31 mouse cellular contexts compared by ENCODE assay signal in genomic region chr9:110840905-110841304, GRCm38 (mm10). TPM values are rescaled to one million over a fixed set of nuclear protein-coding genes. Genes with fewer than 3 reads are reported as not detected.
DNase-seq lines count a peak whose midpoint lies in the region; ATAC-seq lines count a peak whose summit lies in the region.
"Had no signal": no experiment of that assay in that cellular context is flagged by ENCODE, and none has a peak within 500 bp of the region (broad histone marks: within the 10 kb centered on the region; RNA-seq: fewer than 3 reads in every experiment).

No protein-coding gene starts in this region.

- WGBS in heart, embryonic 10.5 days = 76% methylated on average over 6 of the region's 6 CpGs

- ATAC-seq in common myeloid progenitor, adult 5-6 weeks (replicated peaks; ENCODE audit: low read depth, poor library complexity, severe bottlenecking) = peak; percentile 18; the same call in 1 of the 2 replicates
- peak; percentile 65 for ATAC-seq in megakaryocyte, adult 5-6 weeks (ENCODE audit: poor library complexity, severe bottlenecking)
- ATAC-seq: activated CD4-positive, CD25-positive, alpha-beta regulatory T cell, adult 4 months; forebrain, embryonic 14.5 days; forebrain, postnatal 0 days; hindbrain, embryonic 16.5 days; intestine, embryonic 15.5 days had no signal

- H3K27ac ChIP-seq in heart, embryonic 10.5 days = no peak overlapping the region
- H3K27ac ChIP-seq: embryonic facial prominence, embryonic 12.5 days; embryonic facial prominence, embryonic 15.5 days; gastrocnemius, adult 2 months; heart, embryonic 15.5 days; hindbrain, embryonic 10.5 days; hindbrain, embryonic 13.5 days; intestine, embryonic 15.5 days had no signal

- no peaks in the 10 kb centered on the region for H3K9me3 ChIP-seq in heart, embryonic 10.5 days
- H3K9me3 ChIP-seq: embryonic facial prominence, embryonic 12.5 days; embryonic facial prominence, embryonic 15.5 days; heart, embryonic 12.5 days; heart, embryonic 15.5 days; hindbrain, embryonic 10.5 days; hindbrain, embryonic 13.5 days; intestine, embryonic 15.5 days had no signal

- no peak overlapping the region for H3K4me3 ChIP-seq in heart, embryonic 10.5 days
- H3K4me3 ChIP-seq: embryonic facial prominence, embryonic 12.5 days; embryonic facial prominence, embryonic 15.5 days; gastrocnemius, adult 2 months; heart, embryonic 12.5 days; heart, embryonic 15.5 days; hindbrain, embryonic 10.5 days; hindbrain, embryonic 13.5 days; intestine, embryonic 15.5 days had no signal

- 0 out of 2 replicates have a peak, but pooled peaks cover 3% of the 10 kb centered on the region for H3K4me1 ChIP-seq in heart, embryonic 10.5 days
- H3K4me1 ChIP-seq: embryonic facial prominence, embryonic 12.5 days; embryonic facial prominence, embryonic 15.5 days; heart, embryonic 12.5 days; heart, embryonic 15.5 days had no signal

- DNase-seq in heart, adult 11 months = peak; percentile 90
- DNase-seq in heart, embryonic 10.5 days (ENCODE audit: low spot score) = no peak
- DNase-seq in adrenal gland, postnatal 14 days = no peak
- no peak for DNase-seq in cerebellum, adult 18-20 months
- DNase-seq: adrenal gland, adult 8-10 months; adrenal gland, postnatal 36 days; cerebellum, adult 11-12 months; cerebellum, adult 9-10 months; cerebellum, postnatal 14 days; forebrain, postnatal 0 days; gastrocnemius, adult 2 months; gastrocnemius, postnatal 25 days; heart, postnatal 10 days; heart, postnatal 36 days had no signal

- no peaks in the 10 kb centered on the region for H3K36me3 ChIP-seq in heart, embryonic 10.5 days
- H3K36me3 ChIP-seq: embryonic facial prominence, embryonic 12.5 days; embryonic facial prominence, embryonic 15.5 days; heart, embryonic 12.5 days; heart, embryonic 15.5 days; hindbrain, embryonic 10.5 days; hindbrain, embryonic 13.5 days; intestine, embryonic 15.5 days had no signal

- 0 out of 2 replicates have a peak, but pooled peaks cover 9% of the 10 kb centered on the region for H3K27me3 ChIP-seq in heart, embryonic 10.5 days (ENCODE audit: insufficient read depth, poor library complexity, severe bottlenecking)
- H3K27me3 ChIP-seq: embryonic facial prominence, embryonic 12.5 days; embryonic facial prominence, embryonic 15.5 days; heart, embryonic 12.5 days; heart, embryonic 15.5 days; hindbrain, embryonic 13.5 days; intestine, embryonic 15.5 days had no signal

RNA-seq across cellular contexts. Expression of gene Prss46, which starts 3.4 kb away (rescaled TPM):
- not detected in 2 replicates for polyA plus RNA-seq in heart, embryonic 10.5 days (2016; fragmentation: Nextera tagmentation; extraction: Ambion mirVana)
- not detected in 2 replicates for total RNA-seq in common myeloid progenitor, adult 5-6 weeks (2017)
- total RNA-seq in megakaryocyte, adult 5-6 weeks (2015) = not detected in 2 replicates
- not detected in 2 replicates for total RNA-seq in megakaryocyte, adult 5-6 weeks (2017)
- total RNA-seq in adrenal gland, postnatal 14 days (2021) = not detected in 2 replicates
- total RNA-seq: adrenal gland, adult 8-10 months; adrenal gland, postnatal 36 days; forebrain, postnatal 0 days; gastrocnemius, adult 2 months; gastrocnemius, postnatal 25 days; heart, adult 8-10 months; heart, postnatal 10 days; heart, postnatal 36 days had no signal
- polyA plus RNA-seq: activated CD4-positive, CD25-positive, alpha-beta regulatory T cell, adult 4 months; brain, embryonic 14.5 days; embryonic facial prominence, embryonic 12.5 days; embryonic facial prominence, embryonic 15.5 days; forebrain, embryonic 11.5 days; forebrain, embryonic 14.5 days; frontal cortex, adult 2 months; heart, embryonic 12.5 days; hindbrain, embryonic 10.5 days; hindbrain, embryonic 13.5 days; hindbrain, embryonic 16.5 days; intestine, embryonic 15.5 days had no signal

RNA-seq across cellular contexts. Expression of gene Prss45, which starts 6.5 kb away (rescaled TPM):
- 0.10 TPM in 1 of 2 replicates, not detected in the other for polyA plus RNA-seq in heart, embryonic 10.5 days (2016; fragmentation: Nextera tagmentation; extraction: Ambion mirVana)
- not detected in 2 replicates for total RNA-seq in common myeloid progenitor, adult 5-6 weeks (2017)
- total RNA-seq in megakaryocyte, adult 5-6 weeks (2015) = not detected in 2 replicates
- not detected in 2 replicates for total RNA-seq in megakaryocyte, adult 5-6 weeks (2017)
- total RNA-seq in adrenal gland, postnatal 14 days (2021) = not detected in 2 replicates
- total RNA-seq: adrenal gland, postnatal 36 days; gastrocnemius, adult 2 months; gastrocnemius, postnatal 25 days; heart, postnatal 10 days; heart, postnatal 36 days had no signal
- polyA plus RNA-seq: activated CD4-positive, CD25-positive, alpha-beta regulatory T cell, adult 4 months; brain, embryonic 14.5 days; embryonic facial prominence, embryonic 12.5 days; embryonic facial prominence, embryonic 15.5 days; forebrain, embryonic 11.5 days; forebrain, postnatal 0 days; gonadal fat pad, adult 2 months; heart, embryonic 12.5 days; heart, embryonic 15.5 days; hindbrain, embryonic 10.5 days; hindbrain, embryonic 13.5 days; intestine, embryonic 15.5 days had no signal

RNA-seq across cellular contexts. Expression of gene Prss43, which starts 14.4 kb away (rescaled TPM):
- polyA plus RNA-seq in heart, embryonic 10.5 days (2016; fragmentation: Nextera tagmentation; extraction: Ambion mirVana) = not detected in 2 replicates
- not detected in 2 replicates for total RNA-seq in common myeloid progenitor, adult 5-6 weeks (2017)
- not detected in 2 replicates for total RNA-seq in megakaryocyte, adult 5-6 weeks (2015)
- total RNA-seq in megakaryocyte, adult 5-6 weeks (2017) = not detected in 2 replicates
- not detected in 2 replicates for total RNA-seq in adrenal gland, postnatal 14 days (2021)
- total RNA-seq: adrenal gland, adult 8-10 months; adrenal gland, postnatal 36 days; forebrain, postnatal 0 days; gastrocnemius, adult 2 months; gastrocnemius, postnatal 25 days; heart, adult 8-10 months; heart, postnatal 10 days; heart, postnatal 36 days had no signal
- polyA plus RNA-seq: activated CD4-positive, CD25-positive, alpha-beta regulatory T cell, adult 4 months; brain, embryonic 14.5 days; embryonic facial prominence, embryonic 12.5 days; embryonic facial prominence, embryonic 15.5 days; forebrain, embryonic 11.5 days; forebrain, embryonic 14.5 days; forebrain, postnatal 0 days; heart, embryonic 12.5 days; heart, embryonic 15.5 days; hindbrain, embryonic 10.5 days; hindbrain, embryonic 13.5 days; intestine, embryonic 15.5 days had no signal

RNA-seq across cellular contexts. Expression of gene Prss50, which starts 16.9 kb away (rescaled TPM):
- 0.43 and 0.45 TPM in 2 replicates for polyA plus RNA-seq in heart, embryonic 10.5 days (2016; fragmentation: Nextera tagmentation; extraction: Ambion mirVana)
- 8.7 and 10.2 TPM in 2 replicates for total RNA-seq in common myeloid progenitor, adult 5-6 weeks (2017)
- total RNA-seq in megakaryocyte, adult 5-6 weeks (2015) = 1.0 TPM in 1 of 2 replicates, not detected in the other
- 0.15 TPM in 1 of 2 replicates, not detected in the other for total RNA-seq in megakaryocyte, adult 5-6 weeks (2017)
- total RNA-seq in adrenal gland, postnatal 14 days (2021) = 0.37 TPM in 1 of 2 replicates, not detected in the other
- total RNA-seq: adrenal gland, adult 8-10 months; adrenal gland, postnatal 36 days; gastrocnemius, adult 2 months; gastrocnemius, postnatal 25 days; heart, adult 8-10 months; heart, postnatal 10 days; heart, postnatal 36 days had no signal
- polyA plus RNA-seq: activated CD4-positive, CD25-positive, alpha-beta regulatory T cell, adult 4 months; forebrain, embryonic 14.5 days; gonadal fat pad, adult 2 months; heart, embryonic 15.5 days had no signal

RNA-seq across cellular contexts. Expression of gene Prss44, which starts 27.1 kb away (rescaled TPM):
- 0.32 TPM in 1 of 2 replicates, not detected in the other for polyA plus RNA-seq in heart, embryonic 10.5 days (2016; fragmentation: Nextera tagmentation; extraction: Ambion mirVana)
- total RNA-seq in common myeloid progenitor, adult 5-6 weeks (2017) = not detected in 2 replicates
- total RNA-seq in megakaryocyte, adult 5-6 weeks (2015) = not detected in 2 replicates
- not detected in 2 replicates for total RNA-seq in megakaryocyte, adult 5-6 weeks (2017)
- total RNA-seq in adrenal gland, postnatal 14 days (2021) = not detected in 2 replicates
- total RNA-seq: adrenal gland, adult 8-10 months; adrenal gland, postnatal 36 days; forebrain, postnatal 0 days; gastrocnemius, adult 2 months; gastrocnemius, postnatal 25 days; heart, adult 8-10 months; heart, postnatal 10 days; heart, postnatal 36 days had no signal
- polyA plus RNA-seq: brain, embryonic 14.5 days; embryonic facial prominence, embryonic 12.5 days; embryonic facial prominence, embryonic 15.5 days; forebrain, embryonic 11.5 days; forebrain, embryonic 14.5 days; forebrain, postnatal 0 days; frontal cortex, adult 2 months; gonadal fat pad, adult 2 months; heart, embryonic 12.5 days; heart, embryonic 15.5 days; hindbrain, embryonic 10.5 days; hindbrain, embryonic 13.5 days; hindbrain, embryonic 16.5 days; intestine, embryonic 15.5 days had no signal
